Mouse (Mus musculus): Measurements from ENCODE around the gene Olfr350. TPM values are rescaled to one million over a fixed set of nuclear protein-coding genes. Genes with fewer than 3 reads are reported as not detected.

The Olfr350 gene
- not detected in 2 replicates for polyA plus RNA-seq (2016; fragmentation: Nextera tagmentation; extraction: Ambion mirVana)

DNA sequence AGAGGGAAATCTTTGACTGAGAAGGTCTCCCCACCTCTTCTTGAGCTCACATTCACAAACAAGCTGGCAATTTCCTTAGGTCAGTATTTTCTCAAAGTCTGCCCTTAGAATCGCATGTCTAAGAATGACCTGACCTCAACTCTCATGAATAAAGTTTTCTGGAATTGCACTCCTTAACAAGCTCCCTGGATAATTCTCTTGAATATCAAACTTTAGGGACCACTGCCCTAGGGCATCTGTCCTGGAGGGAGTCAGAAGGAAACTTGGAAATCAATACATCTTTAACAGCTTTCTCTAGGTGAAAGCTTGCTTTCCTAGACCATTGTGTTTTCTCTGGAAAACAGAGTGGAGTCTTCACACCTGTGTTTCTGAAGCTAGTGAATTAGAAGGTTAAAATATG is at the start of gene Olfr350:
Gene Olfr350, plus strand, starts transcription at position 301 of the 400 bp plus-strand sequence.
- Histone ChIP-seq H3K9me3 (replicated peaks) (peaks cover 56% of the 10 kb centered on the region), H3K27ac (replicated peaks) (no peak within 1 kb of the TSS), H3K27me3 (ENCODE audit: low read depth, poor library complexity, severe bottlenecking) (no peaks in the 10 kb centered on the region), H3K4me1 (no peaks in the 10 kb centered on the region), H3K36me3 (no peaks in the 10 kb centered on the region), H3K4me3 (no peak within 1 kb of the TSS)
- 82% methylated on average over 1 of the region's 1 CpGs for WGBS
- no peak for DNase-seq (ENCODE audit: low spot score)

DNA sequence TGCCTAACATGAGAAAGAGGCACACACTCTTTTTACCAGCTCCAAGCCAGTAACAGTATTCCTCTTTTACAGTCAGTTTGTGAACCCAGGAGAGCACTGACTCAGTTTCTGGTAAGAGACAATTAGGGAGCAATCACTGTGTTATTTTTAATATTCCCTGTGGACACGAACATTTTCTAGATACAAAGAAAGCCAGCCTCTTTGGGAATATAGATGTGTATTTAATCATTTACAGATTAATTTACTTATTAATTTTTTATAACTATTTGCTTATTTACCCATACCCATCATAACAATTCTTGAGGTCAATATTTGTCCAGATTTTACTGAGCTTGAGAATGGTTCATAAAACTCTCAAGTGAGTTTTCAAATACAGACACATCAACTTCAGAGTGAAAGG is 29.2 kb upstream of the Olfr350 start, which contains the start of gene Olfr3:
Gene Olfr3, minus strand, starts transcription at position 101 of the 400 bp plus-strand sequence.
- WGBS, result 91% methylated on average over 1 of the region's 1 CpGs
- H3K36me3 ChIP-seq, result no peaks in the 10 kb centered on the region
- H3K27ac ChIP-seq (replicated peaks), result no peak within 1 kb of the TSS
- no peak for DNase-seq (ENCODE audit: low spot score)
- H3K4me3 ChIP-seq, result no peak within 1 kb of the TSS
- H3K9me3 ChIP-seq (replicated peaks), result peaks cover 52% of the 10 kb centered on the region
- H3K27me3 ChIP-seq (ENCODE audit: low read depth, poor library complexity, severe bottlenecking), result no peaks in the 10 kb centered on the region
- no peaks in the 10 kb centered on the region for H3K4me1 ChIP-seq

DNA sequence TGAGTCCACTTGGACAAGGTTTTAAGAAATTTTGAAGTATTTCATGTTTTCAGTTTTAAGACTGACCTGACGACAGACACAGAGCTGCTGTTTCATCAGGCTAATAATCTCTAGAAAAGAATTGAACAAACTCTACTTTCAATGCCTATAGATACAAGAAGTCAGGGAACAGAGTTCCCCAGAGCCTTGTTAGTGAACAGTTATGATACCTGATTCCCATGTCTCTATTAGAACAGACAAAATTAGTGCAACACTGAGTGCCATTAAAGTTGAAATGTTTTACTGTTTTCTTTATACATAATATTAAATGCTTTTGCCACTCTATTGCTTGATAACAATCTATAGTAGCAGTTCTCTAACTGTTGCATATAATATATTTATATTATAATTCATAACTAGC is 16.4 kb downstream of the Olfr350 start, which contains the start of gene Olfr351:
Gene Olfr351, minus strand, starts transcription at position 101 of the 400 bp plus-strand sequence.
- Histone ChIP-seq H3K27me3 (ENCODE audit: low read depth, poor library complexity, severe bottlenecking) (no peaks in the 10 kb centered on the region), H3K9me3 (replicated peaks) (peaks cover 47% of the 10 kb centered on the region), H3K36me3 (no peaks in the 10 kb centered on the region), H3K4me1 (no peaks in the 10 kb centered on the region), H3K27ac (replicated peaks) (no peak within 1 kb of the TSS), H3K4me3 (no peak within 1 kb of the TSS)
- no peak for DNase-seq (ENCODE audit: low spot score)
- WGBS, result 82% methylated on average over 1 of the region's 1 CpGs

DNA sequence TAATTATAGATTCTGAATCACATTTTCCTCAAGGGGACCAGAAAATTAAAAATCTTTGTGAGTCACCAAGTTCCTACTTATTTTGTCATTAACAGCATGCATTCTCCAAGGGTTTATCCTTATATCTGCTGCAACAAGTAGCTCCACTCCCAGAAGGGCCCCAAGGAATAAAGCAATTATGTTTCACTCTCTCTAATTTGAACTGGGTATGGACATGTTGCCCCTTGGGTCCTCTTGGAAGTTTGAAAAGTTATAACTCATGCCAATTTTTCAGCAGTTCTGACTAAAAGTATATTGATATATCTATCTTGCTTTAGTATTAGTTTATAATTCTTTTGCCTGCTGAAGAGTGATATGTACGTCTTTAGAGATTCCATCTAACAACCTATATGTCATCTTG is 22.1 kb downstream of the Olfr350 start, which contains the start of gene Olfr352:
Gene Olfr352, plus strand, starts transcription at position 301 of the 400 bp plus-strand sequence.
- Histone ChIP-seq H3K27ac (replicated peaks) (no peak within 1 kb of the TSS), H3K4me1 (no peaks in the 10 kb centered on the region), H3K36me3 (no peaks in the 10 kb centered on the region), H3K27me3 (ENCODE audit: low read depth, poor library complexity, severe bottlenecking) (no peaks in the 10 kb centered on the region), H3K9me3 (replicated peaks) (peaks cover 57% of the 10 kb centered on the region), H3K4me3 (no peak within 1 kb of the TSS)
- DNase-seq (ENCODE audit: low spot score), result no peak
- WGBS, result 92% methylated on average over 1 of the region's 1 CpGs

DNA sequence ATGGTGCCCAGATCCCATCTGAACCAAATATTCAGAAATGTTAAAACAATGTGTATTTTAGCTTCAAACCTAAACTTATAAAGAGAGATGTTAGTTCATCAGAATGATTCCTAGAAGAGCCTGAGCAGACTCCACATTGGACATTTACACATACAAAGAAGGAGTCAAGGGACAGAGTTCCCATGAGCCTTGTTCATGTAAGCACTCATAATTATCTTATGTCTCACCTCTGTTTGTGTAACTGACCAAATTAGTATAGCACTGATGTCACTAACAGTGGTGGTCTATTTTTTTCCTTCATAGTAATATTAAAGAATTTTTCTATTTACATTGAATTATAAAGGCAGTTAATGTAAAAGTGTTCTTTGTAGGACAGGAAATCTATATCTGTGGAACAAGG is 46.7 kb downstream of the Olfr350 start, which contains the start of gene Olfr353:
Gene Olfr353, minus strand, starts transcription at position 101 of the 400 bp plus-strand sequence.
- H3K4me1 ChIP-seq, result no peaks in the 10 kb centered on the region
- no peak within 1 kb of the TSS for H3K27ac ChIP-seq (replicated peaks)
- peaks cover 36% of the 10 kb centered on the region for H3K9me3 ChIP-seq (replicated peaks)
- no peaks in the 10 kb centered on the region for H3K27me3 ChIP-seq (ENCODE audit: low read depth, poor library complexity, severe bottlenecking)
- no peaks in the 10 kb centered on the region for H3K36me3 ChIP-seq
- H3K4me3 ChIP-seq, result no peak within 1 kb of the TSS
- DNase-seq (ENCODE audit: low spot score), result no peak

DNA sequence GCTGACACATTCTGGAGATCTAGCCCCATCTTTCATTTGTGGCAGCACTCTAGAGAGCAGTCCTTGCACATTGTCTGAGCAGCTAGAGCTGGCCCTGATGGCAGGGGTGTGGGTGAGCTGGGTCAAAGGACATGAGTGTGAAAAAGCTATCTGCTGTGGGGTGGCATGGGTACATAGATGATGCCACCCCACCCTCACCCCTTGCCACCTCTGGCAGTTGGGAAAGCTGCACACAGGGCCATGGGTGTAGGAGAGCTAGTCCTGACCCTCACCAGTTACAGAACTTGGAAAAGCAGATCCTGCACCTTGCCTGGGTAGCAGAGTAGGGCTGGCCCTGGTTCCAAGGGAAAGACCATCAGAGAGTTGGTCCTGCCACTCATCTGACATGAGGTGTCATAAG is 51.0 kb downstream of the Olfr350 start:
- no peak for DNase-seq (ENCODE audit: low spot score)
- Histone ChIP-seq H3K9me3 (replicated peaks) (peaks cover 46% of the 10 kb centered on the region), H3K36me3 (no peaks in the 10 kb centered on the region), H3K27ac (replicated peaks) (no peak overlapping the region), H3K4me3 (no peak overlapping the region), H3K27me3 (ENCODE audit: low read depth, poor library complexity, severe bottlenecking) (no peaks in the 10 kb centered on the region), H3K4me1 (no peaks in the 10 kb centered on the region)

Other genes starting within 250 kb of the Olfr350 start
- not detected in 2 replicates for gene Olfr345, start 206.3 kb upstream of the Olfr350 start, polyA plus RNA-seq (2016; fragmentation: Nextera tagmentation; extraction: Ambion mirVana)
- gene Olfr346, start 160.5 kb upstream of the Olfr350 start, polyA plus RNA-seq (2016; fragmentation: Nextera tagmentation; extraction: Ambion mirVana), result not detected in 2 replicates
- not detected in 2 replicates for gene Olfr347, start 114.4 kb upstream of the Olfr350 start, polyA plus RNA-seq (2016; fragmentation: Nextera tagmentation; extraction: Ambion mirVana)
- gene Olfr348, start 62.0 kb upstream of the Olfr350 start, polyA plus RNA-seq (2016; fragmentation: Nextera tagmentation; extraction: Ambion mirVana), result not detected in 2 replicates
- not detected in 2 replicates for gene Olfr50, start 55.8 kb upstream of the Olfr350 start, polyA plus RNA-seq (2016; fragmentation: Nextera tagmentation; extraction: Ambion mirVana)
- not detected in 2 replicates for gene Olfr3, start 29.3 kb upstream of the Olfr350 start, polyA plus RNA-seq (2016; fragmentation: Nextera tagmentation; extraction: Ambion mirVana)
- gene Olfr351, start 16.4 kb downstream of the Olfr350 start, polyA plus RNA-seq (2016; fragmentation: Nextera tagmentation; extraction: Ambion mirVana), result not detected in 2 replicates
- gene Olfr352, start 22.1 kb downstream of the Olfr350 start, polyA plus RNA-seq (2016; fragmentation: Nextera tagmentation; extraction: Ambion mirVana), result not detected in 2 replicates
- gene Olfr353, start 46.6 kb downstream of the Olfr350 start, polyA plus RNA-seq (2016; fragmentation: Nextera tagmentation; extraction: Ambion mirVana), result not detected in 2 replicates
- gene Olfr354, start 59.4 kb downstream of the Olfr350 start, polyA plus RNA-seq (2016; fragmentation: Nextera tagmentation; extraction: Ambion mirVana), result not detected in 2 replicates
- not detected in 2 replicates for gene Olfr355, start 82.6 kb downstream of the Olfr350 start, polyA plus RNA-seq (2016; fragmentation: Nextera tagmentation; extraction: Ambion mirVana)
- gene Olfr356, start 90.8 kb downstream of the Olfr350 start, polyA plus RNA-seq (2016; fragmentation: Nextera tagmentation; extraction: Ambion mirVana), result not detected in 2 replicates
- gene Olfr357, start 147.5 kb downstream of the Olfr350 start, polyA plus RNA-seq (2016; fragmentation: Nextera tagmentation; extraction: Ambion mirVana), result not detected in 2 replicates
- gene Olfr358, start 163.0 kb downstream of the Olfr350 start, polyA plus RNA-seq (2016; fragmentation: Nextera tagmentation; extraction: Ambion mirVana), result not detected in 2 replicates
- not detected in 2 replicates for gene Olfr360, start 219.4 kb downstream of the Olfr350 start, polyA plus RNA-seq (2016; fragmentation: Nextera tagmentation; extraction: Ambion mirVana)
- not detected in 2 replicates for gene Olfr361, start 243.0 kb downstream of the Olfr350 start, polyA plus RNA-seq (2016; fragmentation: Nextera tagmentation; extraction: Ambion mirVana)